Mouse (Mus musculus): Measurements from ENCODE around the gene S1pr2.
A peak's percentile ranks its signal among the peaks of the same experiment; 100 is the strongest.

The S1pr2 gene

DNA sequence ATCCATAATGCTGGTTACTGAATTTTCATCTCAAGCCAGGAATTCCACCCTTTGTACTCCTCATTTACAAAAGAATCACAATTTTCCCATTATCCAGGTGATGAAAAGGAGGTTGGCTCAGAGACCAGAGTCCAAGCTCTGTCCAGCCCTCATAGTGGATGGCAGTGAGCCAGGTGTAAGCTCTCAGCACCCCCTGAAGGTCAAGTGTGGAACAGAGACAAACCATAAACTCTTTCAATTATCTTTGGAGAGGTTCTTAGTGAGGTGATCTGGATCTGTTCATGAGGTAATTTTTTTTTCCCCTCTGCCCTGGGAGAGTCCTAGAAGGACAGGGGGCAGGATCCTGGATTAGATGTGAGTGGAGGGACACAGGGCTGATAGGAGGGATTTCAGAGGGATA, 24.2 kb upstream of the S1pr2 start:
- DNase-seq (ENCODE audit: low read depth, low spot score) = peak; percentile 71

DNA sequence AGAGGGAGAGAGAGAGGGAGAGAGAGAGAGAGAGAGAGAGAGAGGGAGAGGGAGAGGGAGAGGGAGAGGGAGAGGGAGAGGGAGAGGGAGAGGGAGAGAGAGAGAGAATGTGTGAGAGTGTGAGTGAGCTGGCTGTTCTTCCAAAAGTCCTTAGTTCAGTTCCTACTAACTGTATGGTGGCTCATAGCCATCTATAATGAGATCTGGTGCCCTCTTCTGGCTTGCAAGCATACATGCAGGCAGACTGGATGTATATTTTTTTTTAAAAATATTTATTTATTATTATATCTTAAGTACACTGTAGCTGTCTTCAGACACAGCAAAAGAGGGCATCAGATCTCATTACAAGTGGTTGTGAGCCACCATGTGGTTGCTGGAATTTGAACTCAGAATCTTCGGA, 21.8 kb upstream of the S1pr2 start:
- peak; percentile 37 for DNase-seq (ENCODE audit: low read depth, low spot score)

DNA sequence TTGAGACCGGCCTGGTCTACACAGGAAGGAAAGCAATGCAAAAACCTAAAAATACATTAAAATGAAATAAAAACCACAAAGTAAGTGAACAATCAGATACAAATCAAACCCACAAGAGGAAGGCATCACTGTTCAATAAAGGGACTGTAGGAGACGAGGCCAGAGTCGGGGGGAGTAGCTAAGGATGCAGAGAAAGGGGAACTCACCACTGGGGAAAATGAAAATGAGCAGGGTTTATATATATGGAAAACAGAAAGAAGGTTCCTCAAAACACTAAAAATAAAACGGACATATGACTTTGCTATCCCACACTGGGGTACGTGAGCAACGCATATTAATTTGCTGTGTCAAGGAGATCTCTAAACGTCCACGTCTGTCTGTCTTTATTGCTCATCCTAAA, 20.5 kb upstream of the S1pr2 start:
- no peak for DNase-seq (ENCODE audit: low read depth, low spot score)

DNA sequence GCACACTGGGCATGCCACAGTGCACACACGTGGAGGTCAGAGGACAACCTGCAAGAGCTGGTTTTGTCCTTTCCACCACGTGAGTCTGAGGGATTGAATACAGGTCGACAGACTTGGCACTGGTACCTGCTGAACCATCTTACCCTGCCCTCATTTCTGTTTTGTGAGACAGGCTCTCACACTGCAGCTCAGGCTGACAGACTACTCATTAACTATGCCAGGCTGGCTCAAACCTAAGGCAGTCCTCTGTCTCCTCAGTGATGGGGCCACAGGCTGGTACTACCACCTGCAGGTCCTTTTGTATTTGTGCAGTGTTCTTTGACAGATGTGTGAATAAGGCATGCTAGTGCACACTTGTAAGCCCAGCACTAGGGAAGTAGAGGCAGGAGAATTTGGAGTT, 18.5 kb upstream of the S1pr2 start:
- DNase-seq (ENCODE audit: low read depth, low spot score) = peak; percentile 42

DNA sequence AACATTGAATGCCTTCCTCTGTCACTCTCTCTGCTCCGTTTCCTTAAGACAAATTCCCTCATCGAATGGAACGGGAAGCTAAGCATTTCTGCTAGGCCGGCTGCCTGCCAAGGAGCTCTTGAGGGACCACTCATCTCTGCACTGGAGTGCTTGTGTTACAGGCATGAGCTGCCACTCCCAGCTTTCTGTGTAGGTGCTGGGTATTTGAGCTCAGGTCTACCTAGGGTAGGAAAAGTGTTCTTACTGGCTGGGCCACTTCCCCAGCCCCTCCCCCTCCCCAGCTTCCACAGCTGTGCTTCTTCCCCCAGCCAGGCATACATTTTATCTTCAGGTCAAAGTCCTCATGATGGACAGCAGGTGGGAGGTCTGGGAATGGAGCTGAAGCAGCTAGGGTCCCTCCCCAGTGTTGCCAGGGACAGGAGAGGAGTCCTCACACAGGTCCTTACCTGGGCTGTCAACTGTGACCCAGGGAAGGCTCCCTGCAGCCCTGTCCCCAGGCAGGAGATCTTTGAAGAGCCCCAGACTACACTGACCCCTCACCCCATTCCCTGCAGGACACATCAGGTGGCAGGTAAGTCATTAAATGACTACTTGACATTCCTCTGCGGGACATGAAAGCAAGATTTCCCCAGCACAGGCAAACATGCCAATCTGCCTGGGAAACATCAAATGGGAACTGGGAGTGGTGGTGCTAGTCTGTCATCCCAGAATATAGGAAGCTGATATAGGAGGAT, 16.8 kb upstream of the S1pr2 start:
- no peak for DNase-seq (ENCODE audit: low read depth, low spot score)

DNA sequence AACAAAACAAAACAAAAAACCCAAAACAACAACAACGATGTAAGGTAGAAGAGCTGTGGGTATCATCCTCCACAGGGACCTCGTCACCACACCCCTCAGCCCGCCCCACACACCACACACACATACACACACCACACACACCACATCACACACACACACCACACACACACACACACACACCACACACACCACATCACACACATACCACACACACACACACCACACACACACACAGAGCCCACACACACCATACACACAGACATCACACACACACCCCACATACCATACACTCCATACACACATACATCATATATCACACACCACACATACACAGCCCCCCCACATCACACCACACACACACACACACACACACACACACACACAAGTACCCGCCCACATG, 15.0 kb upstream of the S1pr2 start:
- DNase-seq (ENCODE audit: low read depth, low spot score) = no peak

DNA sequence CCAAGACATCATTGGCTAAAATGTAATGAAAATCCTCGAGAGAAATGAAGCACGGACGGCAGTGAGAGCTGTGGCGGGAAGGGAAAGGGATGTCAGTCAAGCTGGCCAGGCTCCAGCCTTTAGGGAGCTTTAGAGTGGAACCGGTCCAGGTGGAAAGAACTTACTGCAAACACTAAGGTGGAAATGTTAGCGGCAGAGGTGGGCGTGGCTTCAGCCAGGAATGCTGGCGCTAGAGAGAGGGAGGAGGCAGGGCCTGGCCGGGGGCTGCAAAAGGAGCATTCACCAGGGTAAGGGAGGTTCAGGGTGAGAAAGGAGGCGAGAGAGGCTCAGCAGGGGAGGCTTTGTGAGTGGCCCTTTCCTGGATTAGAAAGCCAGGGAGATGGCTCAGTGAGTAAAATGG, 14.3 kb upstream of the S1pr2 start:
- peak; percentile 97 for DNase-seq (ENCODE audit: low read depth, low spot score)

DNA sequence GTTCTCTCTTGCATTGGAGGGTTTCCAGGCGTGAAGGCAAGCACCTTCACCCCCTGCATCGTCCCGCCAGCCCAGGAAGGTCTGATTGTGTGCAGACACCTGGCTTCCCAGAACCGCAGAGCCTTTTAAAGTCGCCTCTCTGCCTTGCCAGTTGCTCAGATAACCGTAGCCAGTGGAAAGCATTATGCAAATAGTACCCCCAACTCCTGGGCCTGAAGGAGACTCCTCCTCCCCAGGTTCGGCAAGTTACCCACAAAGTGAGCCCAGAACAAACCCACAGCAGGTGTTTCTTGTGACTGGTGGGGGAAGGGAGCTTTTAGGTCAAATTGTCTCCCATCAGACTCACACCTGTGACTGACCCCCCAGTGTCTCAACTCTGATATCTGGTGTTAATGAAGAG, 11.4 kb upstream of the S1pr2 start:
- no peak for DNase-seq (ENCODE audit: low read depth, low spot score)

DNA sequence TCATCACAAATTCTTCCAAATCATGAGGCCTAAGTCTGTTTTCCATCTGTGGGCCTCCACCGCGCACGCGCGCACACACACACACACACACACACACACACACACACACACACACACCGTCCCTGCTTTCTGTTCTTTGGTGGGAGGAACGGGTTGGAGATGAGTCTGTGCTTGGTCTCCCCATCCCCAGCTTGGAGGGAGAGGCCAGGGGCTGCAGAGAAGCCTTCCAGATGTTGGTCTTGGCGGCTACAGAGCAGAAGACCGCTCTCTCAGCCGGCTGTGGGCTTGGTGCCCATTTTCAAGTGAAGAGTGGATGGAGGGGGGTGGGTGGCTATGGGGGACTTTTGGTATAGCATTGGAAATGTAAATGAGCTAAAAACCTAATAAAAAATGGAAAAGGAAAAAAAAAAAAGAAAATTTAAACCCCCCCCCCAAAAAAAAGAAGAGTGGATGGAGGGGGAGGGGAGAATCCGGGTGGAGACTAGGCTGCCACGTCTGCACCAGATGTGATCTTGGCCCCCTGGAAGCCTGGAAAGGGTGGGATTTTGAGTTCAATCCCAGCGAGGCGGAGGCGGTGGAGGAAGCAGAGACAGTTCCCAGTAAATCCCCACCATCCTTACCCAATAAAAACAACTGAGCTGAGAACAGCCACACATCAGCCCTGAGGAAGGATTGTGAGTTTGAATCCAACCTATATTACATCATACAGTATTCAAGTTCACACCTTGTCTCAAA, 10.5 kb upstream of the S1pr2 start:
- DNase-seq (ENCODE audit: low read depth, low spot score) = no peak

DNA sequence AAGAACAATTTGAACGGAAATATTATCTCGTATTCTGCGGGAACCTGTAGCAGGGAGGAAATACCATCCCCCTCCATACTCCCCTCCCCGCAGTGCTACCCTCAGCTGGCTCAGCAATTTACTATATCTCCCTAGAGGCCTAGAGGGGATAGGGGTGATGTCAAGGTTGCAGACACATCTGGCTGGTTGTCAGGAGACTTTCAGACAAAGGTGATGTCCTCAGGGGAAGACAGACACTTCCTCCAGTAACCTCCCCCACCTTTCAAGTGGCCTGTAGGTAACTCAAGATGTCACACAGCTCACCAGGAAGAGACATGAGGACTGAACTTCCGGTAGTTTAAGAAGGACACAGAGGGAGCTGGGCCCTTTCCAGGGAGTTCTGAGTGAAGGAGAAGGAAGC, 6.6 kb upstream of the S1pr2 start:
- DNase-seq (ENCODE audit: low read depth, low spot score) = peak; percentile 91

DNA sequence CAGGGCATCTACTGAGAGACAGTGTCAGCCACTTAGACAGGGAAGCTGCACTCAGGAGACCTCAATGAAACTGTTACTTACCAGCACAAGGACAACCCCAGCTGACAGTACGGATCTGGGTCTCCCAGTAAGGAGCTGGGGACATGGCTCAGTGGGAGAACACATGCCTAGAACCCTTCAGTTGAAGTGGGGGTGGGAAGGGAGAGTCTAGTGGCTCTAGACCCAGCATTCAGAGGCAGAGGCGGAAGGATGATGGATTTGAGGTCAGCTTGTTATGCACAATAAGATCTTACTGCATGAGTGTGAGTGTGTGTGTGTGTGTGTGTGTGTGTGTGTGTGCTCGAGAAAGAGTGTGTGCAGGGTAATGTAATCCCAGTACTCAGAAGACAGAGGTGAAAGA, 5.6 kb upstream of the S1pr2 start:
- DNase-seq (ENCODE audit: low read depth, low spot score) = no peak

DNA sequence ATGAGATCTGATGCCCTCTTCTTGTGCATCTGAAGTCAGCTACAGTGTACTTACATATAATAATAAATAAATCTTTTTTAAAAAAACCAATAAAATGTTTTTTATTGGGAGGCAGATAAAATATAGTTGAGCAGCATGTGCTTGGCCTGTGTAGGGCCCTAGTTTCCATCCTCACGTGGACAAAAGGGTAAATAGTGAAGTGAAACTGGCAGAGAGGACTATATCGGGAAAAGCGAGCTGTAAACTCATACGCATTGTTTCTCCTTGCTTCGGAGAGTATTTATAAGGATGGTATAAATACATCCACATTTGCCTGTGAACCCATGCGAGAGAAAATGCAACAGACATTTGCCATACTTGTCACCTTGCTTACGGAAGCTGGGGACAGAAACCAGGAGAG, 3.2 kb upstream of the S1pr2 start:
- DNase-seq (ENCODE audit: low read depth, low spot score) = no peak

DNA sequence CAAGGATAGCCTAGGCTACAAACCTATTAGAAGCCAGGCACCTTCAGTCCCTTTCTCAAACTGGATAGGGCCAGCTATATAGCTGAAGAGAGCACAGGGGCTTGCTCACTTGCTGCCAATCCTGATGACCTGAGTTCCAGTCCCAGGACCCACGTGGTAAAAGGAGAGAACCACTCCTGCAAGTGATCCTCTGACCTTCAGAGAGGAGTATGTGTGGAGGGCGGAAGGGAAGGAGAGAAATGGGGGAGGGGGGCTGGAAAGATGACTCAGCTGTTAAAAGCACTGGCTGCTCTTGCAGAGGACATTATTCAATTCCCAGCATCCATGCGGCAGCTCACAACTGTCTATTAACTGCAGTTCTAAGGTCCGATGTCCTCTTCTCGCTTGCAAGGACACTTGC, 2.6 kb upstream of the S1pr2 start:
- DNase-seq (ENCODE audit: low read depth, low spot score) = peak; percentile 100

DNA sequence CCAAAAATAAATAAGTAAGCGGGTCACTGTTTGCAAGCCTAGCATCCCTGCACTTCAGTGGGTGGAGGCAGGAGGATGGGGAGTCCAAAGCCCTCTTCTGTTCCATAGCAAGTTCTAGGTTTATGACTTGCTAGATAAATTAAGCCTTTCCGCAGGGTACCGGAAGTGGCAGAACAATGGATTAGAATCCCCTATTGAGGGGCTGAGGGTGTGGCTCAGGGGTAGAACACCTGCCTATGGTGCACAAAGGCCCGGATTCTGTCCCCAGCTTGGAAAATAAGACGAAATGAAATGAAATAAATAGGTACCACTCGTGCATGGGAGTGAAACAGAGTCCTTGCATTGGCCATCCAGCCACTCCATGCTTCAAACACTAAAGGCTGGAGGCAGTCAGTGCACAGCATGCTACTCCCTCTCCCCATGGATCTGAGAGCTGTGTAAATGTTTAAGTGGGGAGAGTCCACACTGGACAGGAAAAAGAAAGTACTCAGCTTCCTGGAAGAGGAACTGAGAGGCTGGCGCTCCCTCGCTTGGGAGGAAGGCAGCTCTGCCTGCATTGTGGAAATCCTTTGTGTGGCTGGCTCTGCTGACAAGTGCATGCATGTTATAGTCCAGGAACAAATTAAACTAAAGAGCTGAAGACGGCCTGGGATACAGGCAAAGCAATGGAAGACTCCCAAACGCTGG, 2.0 kb upstream of the S1pr2 start:
- DNase-seq (ENCODE audit: low read depth, low spot score) = peak; percentile 97

DNA sequence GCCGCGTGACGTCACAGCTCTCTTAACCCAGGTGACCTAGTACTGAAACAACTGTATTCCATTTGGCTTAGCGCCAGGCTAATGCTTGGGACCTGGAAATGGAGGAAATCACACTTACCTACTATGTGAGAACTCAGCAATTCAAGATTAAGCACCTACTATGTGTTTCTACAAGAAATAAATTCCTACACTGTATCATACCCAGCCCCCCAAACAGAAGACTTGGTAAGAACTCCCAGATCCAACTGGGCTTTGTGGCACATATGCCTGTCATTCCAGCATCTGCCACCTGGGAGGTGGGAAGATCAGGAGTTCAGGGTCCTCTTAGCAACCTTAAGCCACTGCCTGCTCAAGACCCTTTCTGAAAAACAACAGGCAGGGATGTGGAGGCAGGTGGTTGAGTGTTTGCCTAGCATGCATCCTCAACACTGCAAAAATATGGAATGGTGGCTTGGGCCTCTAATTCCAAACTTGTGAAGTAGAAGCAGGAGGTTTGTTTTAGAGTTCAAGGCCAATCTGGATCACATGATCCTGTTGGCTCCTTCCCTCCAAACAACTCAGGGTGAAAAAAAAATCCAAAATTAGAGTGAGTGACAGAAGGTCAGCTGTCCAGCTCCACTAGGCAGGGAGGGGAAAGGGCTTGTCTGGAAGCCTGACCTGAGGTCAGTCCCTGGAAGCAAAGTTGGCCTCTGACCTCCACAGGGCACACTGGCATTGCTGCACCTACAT, 544 bp upstream of the S1pr2 start:
- DNase-seq (ENCODE audit: low read depth, low spot score) = peak; percentile 90

DNA sequence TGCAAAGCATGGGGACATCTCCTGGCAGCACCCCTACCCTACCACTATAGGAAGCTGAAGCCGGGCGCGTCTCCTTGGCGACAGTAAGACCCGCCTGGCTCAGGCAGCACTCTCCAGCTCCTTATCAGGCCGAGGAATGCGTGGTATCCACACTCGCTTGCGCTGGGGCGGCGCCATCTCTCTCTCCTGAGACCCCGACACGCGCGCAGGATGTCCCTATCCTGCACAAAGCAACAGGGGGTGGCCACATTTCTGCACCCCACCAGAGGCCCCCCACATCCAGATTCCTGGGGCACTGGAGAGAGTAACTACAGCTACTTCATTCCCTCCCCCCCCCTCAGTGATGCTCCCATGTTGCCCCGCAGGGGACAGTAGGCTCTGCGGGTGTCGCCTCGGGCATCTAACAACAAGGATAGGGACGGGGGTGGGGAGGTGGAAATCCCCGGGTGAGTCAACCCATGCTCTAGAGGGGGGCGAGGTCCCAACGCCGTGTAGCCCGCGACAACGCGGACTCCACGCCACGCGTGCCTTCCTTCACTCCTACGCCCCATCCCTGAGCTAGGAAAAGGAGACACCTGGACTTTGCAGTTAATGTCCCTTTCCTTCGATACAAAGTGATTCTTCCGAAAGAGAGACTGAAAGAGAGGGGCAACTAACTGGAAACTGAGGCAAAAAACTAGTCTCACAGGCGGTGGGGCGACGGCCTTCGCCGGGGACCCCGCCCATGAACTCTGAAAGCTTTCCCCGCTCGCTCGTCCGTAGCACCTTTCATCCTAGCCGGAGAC, 958 bp downstream of the S1pr2 start:
- DNase-seq (ENCODE audit: low read depth, low spot score) = peak; percentile 86

DNA sequence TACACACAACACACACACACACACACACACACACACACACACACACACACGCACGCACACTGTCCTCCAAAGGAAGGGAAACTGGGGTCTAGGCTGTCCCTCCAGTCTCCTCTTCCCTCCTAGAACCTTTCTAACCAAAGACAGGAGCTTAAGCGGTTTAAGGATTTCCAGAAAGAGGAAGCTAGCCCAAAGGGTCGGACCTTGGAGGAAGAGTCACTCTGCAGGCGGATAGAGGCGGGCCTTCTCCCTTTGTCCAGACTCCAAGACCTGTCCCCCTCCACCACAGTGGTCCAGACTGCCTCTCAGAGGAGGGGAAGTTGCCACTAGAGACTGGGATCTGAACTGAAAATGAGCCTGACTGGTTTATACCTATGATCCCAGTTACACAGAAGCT, 2.9 kb downstream of the S1pr2 start:
- no peak for DNase-seq (ENCODE audit: low read depth, low spot score)

DNA sequence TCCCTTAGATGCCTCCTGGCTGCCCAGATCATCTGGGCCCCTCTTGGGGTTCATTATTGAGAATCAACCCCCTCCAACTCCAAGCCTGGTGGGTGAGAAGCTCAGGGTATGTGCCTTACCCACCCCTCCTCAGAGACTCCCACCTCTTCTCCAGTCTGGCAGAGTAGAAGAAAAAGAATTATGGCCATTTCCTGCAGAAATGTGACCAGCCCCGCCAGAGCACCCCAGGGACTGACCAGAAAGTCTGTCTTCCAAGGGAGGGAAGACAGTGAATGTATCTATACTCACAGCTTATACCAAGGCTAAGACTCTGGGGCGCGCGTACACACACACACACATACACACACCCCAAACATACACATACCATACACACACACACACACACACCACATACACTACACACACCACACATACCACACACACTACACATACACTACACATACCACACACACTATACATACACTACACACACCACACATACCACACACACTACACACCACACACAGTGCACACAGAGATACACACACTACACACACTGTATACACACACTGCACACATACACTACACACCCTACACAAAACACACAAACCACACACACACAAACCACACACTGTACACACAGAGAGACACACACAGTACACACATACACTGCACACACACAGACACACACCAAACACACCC, 3.4 kb downstream of the S1pr2 start:
- DNase-seq (ENCODE audit: low read depth, low spot score) = no peak

DNA sequence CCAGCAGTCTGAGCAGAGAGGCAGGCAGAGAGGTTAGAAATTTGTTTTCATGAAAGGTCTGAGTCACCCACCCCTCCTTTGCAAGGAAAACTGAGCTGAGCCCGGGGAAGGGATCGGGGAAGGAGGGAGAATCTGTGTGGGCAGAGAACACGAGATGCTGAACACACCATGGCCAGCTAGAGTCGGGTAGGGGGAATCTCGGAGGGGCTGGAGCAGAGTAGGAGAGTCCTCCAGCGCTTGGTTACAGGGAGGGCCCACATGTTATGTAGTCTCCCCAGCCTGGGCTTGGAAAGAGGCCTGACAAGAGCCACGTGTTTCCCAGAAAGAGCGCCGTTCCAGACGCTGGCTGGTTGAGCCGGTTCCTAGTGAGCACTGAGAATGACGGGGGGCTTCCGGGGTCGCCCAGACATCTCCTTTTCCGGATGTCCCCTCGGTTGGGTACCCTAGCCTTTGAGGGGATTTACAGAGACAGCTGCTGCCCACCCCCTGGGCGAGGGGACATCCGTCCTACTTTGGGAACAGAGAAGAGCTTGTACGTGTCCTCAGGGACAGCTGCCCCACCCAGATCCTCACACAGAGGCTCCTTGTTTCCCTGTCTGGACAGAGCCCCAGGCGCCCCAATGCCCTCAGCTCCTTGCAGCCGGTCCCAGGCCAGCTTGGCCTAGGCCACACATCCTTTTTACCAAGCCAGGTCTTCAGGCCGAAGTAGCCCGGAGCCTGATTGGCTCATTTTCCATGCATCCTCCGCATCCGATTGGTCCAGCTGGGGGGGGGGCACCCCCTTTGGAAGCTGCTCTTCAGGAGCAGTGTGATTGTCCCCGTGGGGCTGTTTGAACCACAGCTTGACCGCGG, 4.2 kb downstream of the S1pr2 start:
- DNase-seq (ENCODE audit: low read depth, low spot score) = peak; percentile 57

DNA sequence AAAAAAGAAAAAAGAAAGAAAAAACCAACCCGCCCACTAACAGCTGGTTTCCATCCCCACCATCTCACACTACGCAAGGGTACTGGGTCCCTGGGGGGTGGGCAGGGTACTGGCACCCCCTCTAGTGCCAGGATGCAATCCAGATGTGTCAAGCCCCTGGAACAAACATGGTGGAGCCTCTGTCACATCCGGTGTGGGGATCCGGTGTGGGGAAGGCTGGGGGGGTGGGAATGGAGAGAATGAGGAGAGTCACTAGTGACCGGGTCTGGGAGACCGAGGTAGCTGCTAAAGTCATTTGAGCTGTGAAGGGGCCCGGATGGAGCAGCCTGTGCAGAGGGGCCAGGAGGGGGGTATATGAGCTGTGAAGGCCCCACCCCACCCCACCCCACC, 4.8 kb downstream of the S1pr2 start:
- peak; percentile 64 for DNase-seq (ENCODE audit: low read depth, low spot score)
